Mouse (Mus musculus) neural tube, embryonic 15.5 days (tissue): ENCODE measurements around the gene Cers1. TPM values are rescaled to one million over a fixed set of nuclear protein-coding genes. Genes with fewer than 3 reads are reported as not detected.
A peak's percentile ranks its signal among the peaks of the same experiment; 100 is the strongest.

Experiments used
- ATAC-seq: fragments of 200-750 bp; cut with Nextera tagmentation; 2 replicates; pipeline ENCODE4 v1.8.0; 2017; ENCODE audit warnings: mild to moderate bottlenecking, moderate TSS enrichment, moderate library complexity; ENCODE audit not compliant: low FRiP score
- H3K27ac ChIP-seq: fragments of 300-500 bp; sonication (generic); replicated peaks from 2 replicates; pipeline ENCODE4 v1.5.1; 2015; ENCODE audit warnings: mild to moderate bottlenecking, inconsistent platforms
- H3K27me3 ChIP-seq: fragments of 300-500 bp; sonication (generic); replicated peaks from 2 replicates; pipeline ENCODE4 v1.6.1; 2015; ENCODE audit warnings: inconsistent platforms
- H3K36me3 ChIP-seq: fragments of 300-500 bp; sonication (generic); 2 replicates; pipeline ENCODE4 v1.6.1; 2015; ENCODE audit warnings: inconsistent platforms
- H3K4me1 ChIP-seq: fragments of 300-500 bp; sonication (generic); 2 replicates; pipeline ENCODE4 v1.6.1; 2015; ENCODE audit warnings: inconsistent platforms
- H3K4me2 ChIP-seq: fragments of 300-500 bp; sonication (generic); 2 replicates; pipeline ENCODE4 v1.6.1; 2015; ENCODE audit warnings: inconsistent platforms, mild to moderate bottlenecking, moderate library complexity
- H3K4me3 ChIP-seq: fragments of 300-500 bp; sonication (generic); replicated peaks from 2 replicates; pipeline ENCODE4 v1.5.1; 2015; ENCODE audit warnings: mild to moderate bottlenecking, inconsistent platforms
- H3K9ac ChIP-seq: fragments of 300-500 bp; sonication (generic); replicated peaks from 2 replicates; pipeline ENCODE4 v1.6.1; 2015; ENCODE audit warnings: mild to moderate bottlenecking, inconsistent platforms
- H3K9me3 ChIP-seq: fragments of 300-500 bp; sonication (generic); replicated peaks from 2 replicates; pipeline ENCODE4 v1.6.1; 2016; ENCODE audit warnings: inconsistent platforms
- WGBS: fragments of 180-500 bp; shearing (Covaris S2); methylation state at CpG from one replicate; pipeline ENCODE4 v1.1.7; 2015; ENCODE audit warnings: mixed read lengths; 5-methylcytosine and 5-hydroxymethylcytosine counted together
- polyA plus RNA-seq: library from polyadenylated mRNA; unstranded; fragments of >200 nt; fragmentation: Nextera tagmentation; extraction: Ambion mirVana; gene quantifications from 2 replicates; pipeline ENCODE4 v1.2.1, GENCODE M21; 2015

Gene Cers1
- polyA plus RNA-seq, 1 experiment from 2014 or later, result 42.4 TPM

DNA sequence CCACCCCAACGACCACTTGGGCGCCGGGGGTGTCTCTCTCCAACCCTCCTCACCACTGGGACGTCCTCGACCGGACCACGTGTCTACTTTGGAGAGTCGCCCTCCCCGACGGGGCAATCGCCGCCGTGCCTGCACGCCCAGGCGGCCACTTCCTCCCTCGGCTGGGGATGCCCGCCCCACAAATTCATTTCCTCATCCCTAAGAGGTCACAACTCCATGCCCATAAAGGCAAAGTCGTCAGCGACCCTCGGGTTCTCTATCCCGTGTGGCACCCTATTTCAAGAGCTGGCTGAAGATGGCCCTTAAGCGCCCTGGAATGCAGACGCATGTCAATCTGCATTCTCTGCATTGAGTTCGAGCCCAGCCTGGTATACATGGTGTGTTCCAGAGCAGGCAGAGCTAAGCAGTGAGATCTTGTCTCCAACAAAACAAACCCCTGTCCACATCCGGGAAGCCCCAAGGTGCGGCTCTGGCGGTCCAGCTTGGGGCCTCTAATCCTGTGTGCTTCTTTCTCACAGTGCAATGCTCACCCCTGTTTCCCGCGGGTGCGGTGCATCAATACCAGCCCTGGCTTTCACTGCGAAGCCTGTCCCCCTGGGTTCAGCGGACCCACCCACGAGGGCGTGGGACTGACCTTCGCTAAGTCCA lies 59.8 kb downstream of the Cers1 start:
- Histone ChIP-seq H3K4me2 (peak overlapping the region; percentile 55), H3K27ac (no peak overlapping the region), H3K27me3 (peaks cover 86% of the 10 kb centered on the region), H3K36me3 (no peaks in the 10 kb centered on the region), H3K4me3 (peak overlapping the region; percentile 32; the same call in 1 of the 2 replicates), H3K9me3 (no peaks in the 10 kb centered on the region), H3K4me1 (peaks cover 35% of the 10 kb centered on the region), H3K9ac (no peak overlapping the region)
- peak; percentile 18; the same call in 1 of the 2 replicates for ATAC-seq
- WGBS, result 4% methylated on average over 35 of the region's 35 CpGs

DNA sequence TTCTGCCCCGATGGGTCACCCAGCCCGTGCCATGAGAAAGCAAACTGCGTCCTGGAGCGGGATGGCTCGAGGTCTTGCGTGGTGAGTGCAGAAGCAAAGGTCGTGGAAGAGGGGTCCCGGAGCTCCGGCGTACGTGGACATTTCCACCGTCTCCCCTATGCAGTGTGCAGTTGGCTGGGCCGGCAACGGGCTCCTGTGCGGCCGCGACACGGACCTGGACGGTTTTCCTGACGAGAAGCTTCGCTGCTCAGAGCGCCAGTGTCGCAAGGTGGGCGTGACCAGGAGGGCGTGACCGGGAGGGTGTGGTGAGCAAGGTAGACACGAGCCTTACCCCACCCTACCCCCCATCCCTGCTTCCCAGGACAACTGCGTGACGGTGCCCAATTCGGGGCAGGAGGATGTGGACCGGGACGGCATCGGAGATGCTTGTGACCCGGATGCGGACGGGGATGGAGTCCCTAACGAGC lies 60.7 kb downstream of the Cers1 start:
- Histone ChIP-seq H3K27ac (no peak overlapping the region), H3K36me3 (no peaks in the 10 kb centered on the region), H3K9ac (0 out of 2 replicates have a peak overlapping the region, but pooled peaks have one; percentile 14), H3K4me1 (peaks cover 35% of the 10 kb centered on the region), H3K9me3 (no peaks in the 10 kb centered on the region), H3K27me3 (peaks cover 84% of the 10 kb centered on the region), H3K4me2 (peak overlapping the region; percentile 26), H3K4me3 (peak overlapping the region; percentile 16)
- ATAC-seq, result no peak
- 9% methylated on average over 37 of the region's 37 CpGs for WGBS

DNA sequence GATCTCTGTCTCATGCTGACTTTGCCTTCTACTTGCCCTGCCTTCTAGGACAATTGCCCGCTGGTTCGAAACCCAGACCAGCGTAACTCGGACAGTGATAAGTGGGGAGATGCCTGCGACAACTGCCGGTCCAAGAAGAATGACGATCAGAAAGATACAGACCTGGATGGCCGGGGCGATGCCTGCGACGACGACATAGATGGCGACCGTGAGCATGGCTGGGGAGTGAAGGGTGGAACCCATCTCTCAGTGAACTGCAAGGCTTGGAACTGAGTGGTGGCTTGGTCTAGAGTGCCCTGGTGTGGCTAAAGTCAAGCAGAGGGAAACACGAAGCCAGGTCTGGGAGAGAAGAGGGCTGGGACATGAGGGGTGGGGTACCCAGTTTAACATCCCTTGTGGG lies 61.5 kb downstream of the Cers1 start:
- ATAC-seq, result no peak
- peaks cover 35% of the 10 kb centered on the region for H3K4me1 ChIP-seq
- H3K36me3 ChIP-seq, result no peaks in the 10 kb centered on the region
- no peak overlapping the region for H3K9ac ChIP-seq
- no peak overlapping the region for H3K4me3 ChIP-seq
- H3K9me3 ChIP-seq, result no peaks in the 10 kb centered on the region
- no peak overlapping the region for H3K27ac ChIP-seq
- H3K4me2 ChIP-seq, result no peak overlapping the region
- H3K27me3 ChIP-seq, result peaks cover 81% of the 10 kb centered on the region
- WGBS, result 15% methylated on average over 15 of the region's 15 CpGs

DNA sequence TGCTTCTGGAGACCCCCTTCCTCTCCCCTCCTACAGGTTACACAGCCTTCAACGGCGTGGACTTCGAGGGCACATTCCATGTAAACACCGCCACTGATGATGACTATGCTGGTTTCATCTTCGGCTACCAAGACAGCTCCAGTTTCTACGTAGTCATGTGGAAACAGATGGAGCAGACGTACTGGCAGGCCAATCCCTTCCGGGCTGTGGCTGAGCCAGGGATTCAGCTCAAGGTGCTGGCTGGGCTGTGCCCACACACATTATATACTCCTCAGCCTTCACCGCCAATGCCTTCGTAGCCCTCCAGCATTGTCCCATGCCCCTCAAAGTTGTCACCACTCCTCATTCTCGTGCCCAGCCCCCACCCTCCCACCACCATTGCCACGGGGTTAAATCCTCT lies 64.5 kb downstream of the Cers1 start:
- no peak for ATAC-seq
- Histone ChIP-seq H3K4me2 (no peak overlapping the region), H3K9ac (no peak overlapping the region), H3K27ac (no peak overlapping the region), H3K36me3 (0 out of 2 replicates have a peak, but pooled peaks cover 4% of the 10 kb centered on the region), H3K4me3 (no peak overlapping the region), H3K9me3 (no peaks in the 10 kb centered on the region), H3K27me3 (peaks cover 56% of the 10 kb centered on the region), H3K4me1 (peaks cover 16% of the 10 kb centered on the region)
- 83% methylated on average over 12 of the region's 12 CpGs for WGBS

Other genes with a start within 250 kb of the Cers1 start
- 1.4 and 2.0 TPM in 2 replicates for gene Tm6sf2, start 242.9 kb upstream of the Cers1 start, polyA plus RNA-seq
- gene Hapln4, start 232.3 kb upstream of the Cers1 start, polyA plus RNA-seq, result 1.5 and 1.6 TPM in 2 replicates
- gene Ncan, start 194.9 kb upstream of the Cers1 start, polyA plus RNA-seq, result 160 and 169 TPM in 2 replicates
- 47.2 and 49.0 TPM in 2 replicates for gene Nr2c2ap, start 184.4 kb upstream of the Cers1 start, polyA plus RNA-seq
- gene Rfxank, start 176.6 kb upstream of the Cers1 start, polyA plus RNA-seq, result 12.3 and 14.6 TPM in 2 replicates
- gene Borcs8, start 176.3 kb upstream of the Cers1 start, polyA plus RNA-seq, result 60.8 and 62.6 TPM in 2 replicates
- 1.4 and 1.5 TPM in 2 replicates for gene Mef2b, start 176.1 kb upstream of the Cers1 start, polyA plus RNA-seq
- 51.1 and 54.0 TPM in 2 replicates for gene Tmem161a, start 143.4 kb upstream of the Cers1 start, polyA plus RNA-seq
- gene Slc25a42, start 103.5 kb upstream of the Cers1 start, polyA plus RNA-seq, result 9.3 and 10.9 TPM in 2 replicates
- gene Sugp2, start 81.5 kb upstream of the Cers1 start, polyA plus RNA-seq, result 77.3 and 80.5 TPM in 2 replicates
- 106 and 112 TPM in 2 replicates for gene Armc6, start 81.3 kb upstream of the Cers1 start, polyA plus RNA-seq
- 22.7 and 30.1 TPM in 2 replicates for gene Homer3, start 32.9 kb upstream of the Cers1 start, polyA plus RNA-seq
- gene Ddx49, start 13.3 kb upstream of the Cers1 start, polyA plus RNA-seq, result 42.2 and 46.7 TPM in 2 replicates
- gene Cope, start 13.3 kb upstream of the Cers1 start, polyA plus RNA-seq, result 299 and 314 TPM in 2 replicates
- 7.9 and 9.8 TPM in 2 replicates for gene Gdf1, start 14.0 kb downstream of the Cers1 start, polyA plus RNA-seq
- gene Upf1, start 37.5 kb downstream of the Cers1 start, polyA plus RNA-seq, result 11.8 and 12.6 TPM in 2 replicates
- 3.1 and 6.4 TPM in 2 replicates for gene Comp, start 57.8 kb downstream of the Cers1 start, polyA plus RNA-seq
- gene Crtc1, start 123.8 kb downstream of the Cers1 start, polyA plus RNA-seq, result 44.9 and 45.6 TPM in 2 replicates
- 33.3 and 35.0 TPM in 2 replicates for gene Klhl26, start 161.2 kb downstream of the Cers1 start, polyA plus RNA-seq
- gene Tmem59l, start 171.6 kb downstream of the Cers1 start, polyA plus RNA-seq, result 153 and 188 TPM in 2 replicates
- 7.9 and 8.7 TPM in 2 replicates for gene Crlf1, start 177.4 kb downstream of the Cers1 start, polyA plus RNA-seq
- 165 and 181 TPM in 2 replicates for gene Rex1bd, start 191.0 kb downstream of the Cers1 start, polyA plus RNA-seq
- 653 and 714 TPM in 2 replicates for gene Uba52, start 195.0 kb downstream of the Cers1 start, polyA plus RNA-seq
- 381 and 389 TPM in 2 replicates for gene Fkbp8, start 211.9 kb downstream of the Cers1 start, polyA plus RNA-seq
- gene Kxd1, start 212.2 kb downstream of the Cers1 start, polyA plus RNA-seq, result 44.4 and 51.1 TPM in 2 replicates
- 14.7 and 19.2 TPM in 2 replicates for gene Ell, start 223.7 kb downstream of the Cers1 start, polyA plus RNA-seq